Mouse (Mus musculus) testis, adult 2 months (tissue): ENCODE data around the gene Scgn.

Experiments used
- CTCF ChIP-seq: fragments of 200-500 bp; IDR thresholded peaks from 2 replicates; pipeline ENCODE4 v1.5.1; 2012; ENCODE audit warnings: low read depth, mild to moderate bottlenecking, inconsistent platforms, low read length, moderate library complexity; ENCODE audit not compliant: control insufficient read depth, insufficient read depth, insufficient replicate concordance
- POLR2A ChIP-seq: fragments of 200-500 bp; IDR thresholded peaks from 2 replicates; pipeline ENCODE4 v1.6.1; 2012; ENCODE audit warnings: low read depth, mild to moderate bottlenecking, inconsistent platforms, low read length, moderate library complexity; ENCODE audit not compliant: control insufficient read depth

- TF ChIP-seq CTCF (no peak), POLR2A (no peak)
Measured at GRCm38 (mm10) chr13:23930904-23931303, 60.1 kb downstream of the Scgn start.
